8 mouse cellular contexts compared by ENCODE assay signal in the genomic region with DNA sequence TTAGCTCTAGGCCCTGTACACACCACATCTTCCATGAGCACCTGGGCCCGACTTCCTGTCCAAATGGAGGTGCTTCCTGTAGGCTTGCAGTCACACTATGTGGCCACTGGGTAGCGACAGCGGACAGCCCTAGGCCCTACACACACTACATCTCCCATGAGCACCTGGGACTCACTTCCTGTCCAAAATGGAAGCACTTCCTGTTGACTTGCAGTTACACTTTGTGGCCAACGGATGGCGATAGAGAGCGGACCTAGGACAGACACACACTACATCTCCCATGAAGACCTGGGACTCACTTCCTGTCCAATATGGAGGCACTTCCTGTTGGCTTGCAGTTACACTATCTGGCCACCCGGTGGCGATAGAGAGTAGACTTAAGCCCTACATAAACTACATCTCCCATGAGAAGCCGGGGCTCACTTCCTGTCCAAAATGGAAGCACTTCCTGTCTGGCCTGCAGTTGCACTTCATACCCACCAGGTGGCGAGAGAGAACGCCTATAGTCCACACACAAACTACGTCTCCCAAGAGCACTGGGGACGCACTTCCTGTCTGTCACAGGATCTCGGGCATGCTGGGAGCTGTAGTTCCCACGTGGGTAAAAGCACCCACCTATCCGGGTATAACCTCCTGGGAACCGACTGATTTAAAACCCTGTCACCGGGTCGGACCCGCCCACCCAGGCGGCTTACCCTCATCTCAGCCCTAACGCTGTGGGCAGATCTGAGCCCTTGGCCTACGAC.
DNase-seq lines count a peak whose midpoint lies in the region; ATAC-seq and TF ChIP-seq lines count a peak whose summit lies in the region.

No protein-coding gene starts in this region.

- peak; percentile 61 for TF ChIP-seq CTCF in bone marrow, adult 2 months (IDR thresholded peaks at IDR 0.05; ENCODE audit: control insufficient read depth, insufficient read depth, low read length)
- TF ChIP-seq CTCF in midbrain, postnatal 0 days (IDR thresholded peaks at IDR 0.05), result peak; percentile 81

- H3K4me2 ChIP-seq in embryonic facial prominence, embryonic 15.5 days (replicated peaks), result peak overlapping the region; percentile 35
- peak overlapping the region; percentile 30; the same call in 1 of the 2 replicates for H3K4me2 ChIP-seq in limb, embryonic 14.5 days (replicated peaks; ENCODE audit: low read depth, low read length, severe bottlenecking)
- H3K4me2 ChIP-seq in midbrain, postnatal 0 days (ENCODE audit: low read depth, low read length, poor library complexity, severe bottlenecking), result peak overlapping the region; percentile 38

- 7% methylated on average over 23 of the region's 23 CpGs for WGBS in bone marrow, adult 2 months
- 10% methylated on average over 23 of the region's 23 CpGs for WGBS in embryonic facial prominence, embryonic 15.5 days
- 12% methylated on average over 23 of the region's 23 CpGs for WGBS in limb, embryonic 14.5 days
- 14% methylated on average over 23 of the region's 23 CpGs for WGBS in midbrain, postnatal 0 days

- no peaks in the 10 kb centered on the region for H3K36me3 ChIP-seq in embryonic facial prominence, embryonic 15.5 days
- no peaks in the 10 kb centered on the region for H3K36me3 ChIP-seq in limb, embryonic 14.5 days (ENCODE audit: control insufficient read depth, insufficient read depth, low read length)
- H3K36me3 ChIP-seq in midbrain, postnatal 0 days (ENCODE audit: insufficient read depth, low read length), result no peaks in the 10 kb centered on the region

- peak; percentile 99 for DNase-seq in 416B (ENCODE audit: low read depth)
- peak; percentile 95 for DNase-seq in heart, adult 8-10 months (ENCODE audit: low spot score)
- peak; percentile 99 for DNase-seq in kidney, adult 9 months
- peak; percentile 95 for DNase-seq in limb, embryonic 14.5 days (ENCODE audit: low spot score)
- DNase-seq in midbrain, postnatal 0 days (ENCODE audit: low spot score), result peak; percentile 98
- peak; percentile 72 to 81 for DNase-seq in spleen, postnatal 14 days (ENCODE audit: low spot score in 2 of 2)

- TF ChIP-seq POLR2A in bone marrow, adult 2 months (IDR thresholded peaks at IDR 0.05; ENCODE audit: borderline replicate concordance, control insufficient read depth, low read depth, low read length), result no peak
- no peak for TF ChIP-seq POLR2A in limb, embryonic 14.5 days (IDR thresholded peaks at IDR 0.05; ENCODE audit: borderline replicate concordance, extremely low read depth, insufficient read depth, insufficient read length)

- no peak overlapping the region for H3K27ac ChIP-seq in bone marrow, adult 2 months (ENCODE audit: control insufficient read depth, insufficient read depth, low read depth, low read length, poor library complexity)
- no peak overlapping the region for H3K27ac ChIP-seq in embryonic facial prominence, embryonic 15.5 days (replicated peaks)
- no peak overlapping the region for H3K27ac ChIP-seq in limb, embryonic 14.5 days (replicated peaks; ENCODE audit: low read depth, low read length)
- H3K27ac ChIP-seq in midbrain, postnatal 0 days (ENCODE audit: low read depth, low read length), result no peak overlapping the region

- ATAC-seq in embryonic facial prominence, embryonic 15.5 days (ENCODE audit: insufficient number of reproducible peaks, low FRiP score, low TSS enrichment, low read depth), result peak; percentile 96
- peak; percentile 96 for ATAC-seq in limb, embryonic 14.5 days (ENCODE audit: low FRiP score, low read depth)
- peak; percentile 98 for ATAC-seq in midbrain, postnatal 0 days (ENCODE audit: low FRiP score)

- H3K9ac ChIP-seq in embryonic facial prominence, embryonic 15.5 days, result no peak overlapping the region
- no peak overlapping the region for H3K9ac ChIP-seq in limb, embryonic 14.5 days (ENCODE audit: low read depth, low read length, severe bottlenecking)
- no peak overlapping the region for H3K9ac ChIP-seq in midbrain, postnatal 0 days (replicated peaks; ENCODE audit: low read length, poor library complexity, severe bottlenecking)

- H3K4me3 ChIP-seq in bone marrow, adult 2 months (replicated peaks; ENCODE audit: control insufficient read depth, low read depth, low read length), result peak overlapping the region; percentile 26
- H3K4me3 ChIP-seq in embryonic facial prominence, embryonic 15.5 days (replicated peaks), result peak overlapping the region; percentile 42
- peak overlapping the region; percentile 37 for H3K4me3 ChIP-seq in limb, embryonic 14.5 days (replicated peaks; ENCODE audit: low read length)
- peak overlapping the region; percentile 28 for H3K4me3 ChIP-seq in midbrain, postnatal 0 days (ENCODE audit: low read depth, low read length)

- H3K9me3 ChIP-seq in embryonic facial prominence, embryonic 15.5 days (replicated peaks), result no peaks in the 10 kb centered on the region
- no peaks in the 10 kb centered on the region for H3K9me3 ChIP-seq in limb, embryonic 14.5 days (ENCODE audit: control insufficient read depth, low read length)
- 0 out of 2 replicates have a peak, but pooled peaks cover 2% of the 10 kb centered on the region for H3K9me3 ChIP-seq in midbrain, postnatal 0 days (ENCODE audit: low read length)

- no peaks in the 10 kb centered on the region for H3K27me3 ChIP-seq in embryonic facial prominence, embryonic 15.5 days
- no peaks in the 10 kb centered on the region for H3K27me3 ChIP-seq in limb, embryonic 14.5 days (ENCODE audit: control insufficient read depth, insufficient read depth, low read length)
- H3K27me3 ChIP-seq in midbrain, postnatal 0 days (ENCODE audit: insufficient read depth, low read length), result no peaks in the 10 kb centered on the region

- H3K4me1 ChIP-seq in bone marrow, adult 2 months (ENCODE audit: control insufficient read depth, insufficient read depth, low read length), result peaks cover 2% of the 10 kb centered on the region; the same call in 1 of the 2 replicates
- no peaks in the 10 kb centered on the region for H3K4me1 ChIP-seq in embryonic facial prominence, embryonic 15.5 days
- H3K4me1 ChIP-seq in limb, embryonic 14.5 days (ENCODE audit: control insufficient read depth, insufficient read depth, low read length), result no peaks in the 10 kb centered on the region
- H3K4me1 ChIP-seq in midbrain, postnatal 0 days (ENCODE audit: insufficient read depth, low read length), result no peaks in the 10 kb centered on the region
